Mouse (Mus musculus) ES-E14 (cell line): ENCODE data around the gene Bag6. TPM values are rescaled to one million over a fixed set of nuclear protein-coding genes. Genes with fewer than 3 reads are reported as not detected.

Source experiments
- DNase-seq: peaks from one replicate; pipeline ENCODE4 v3.0.0-alpha.2; 2013; ENCODE audit warnings: low read depth, low spot score
- H3K27ac ChIP-seq: 2 replicates; pipeline ENCODE4 v1.5.1; 2012; ENCODE audit warnings: low read depth, mild to moderate bottlenecking, low read length, moderate library complexity, mixed read lengths; ENCODE audit not compliant: poor library complexity, insufficient read depth, severe bottlenecking
- H3K36me3 ChIP-seq: 2 replicates; pipeline ENCODE4 v1.6.1; 2012; ENCODE audit warnings: mild to moderate bottlenecking, low read length, moderate library complexity, mixed read lengths; ENCODE audit not compliant: control insufficient read depth, poor library complexity, insufficient read depth, severe bottlenecking
- H3K4me1 ChIP-seq, 2 experiments: fragments of 150-350 bp in 1 of 2; sonication (generic) in 1 of 2; 2 replicates each; pipeline ENCODE4 v1.6.1; 2012; ENCODE audit warnings: low read length in 2 of 2, mild to moderate bottlenecking in 1 of 2, mixed read lengths in 1 of 2; ENCODE audit not compliant: control insufficient read depth in 2 of 2, insufficient read depth in 2 of 2, poor library complexity in 1 of 2
- H3K4me3 ChIP-seq, 2 experiments: fragments of 150-350 bp in 1 of 2; sonication (generic) in 1 of 2; 2 replicates each; pipeline ENCODE4 v1.5.1; 2012; ENCODE audit warnings: low read length in 2 of 2, low read depth in 1 of 2, mild to moderate bottlenecking in 1 of 2, mixed read lengths in 1 of 2; ENCODE audit not compliant: insufficient read depth in 1 of 2, poor library complexity in 1 of 2, severe bottlenecking in 1 of 2
- H3K9ac ChIP-seq: 2 replicates; pipeline ENCODE4 v1.6.1; 2012; ENCODE audit warnings: low read depth, mild to moderate bottlenecking, low read length, mixed read lengths; ENCODE audit not compliant: poor library complexity, insufficient read depth, severe bottlenecking
- H3K9me3 ChIP-seq: fragments of 150-350 bp; sonication (generic); 2 replicates; pipeline ENCODE4 v1.6.1; 2012; ENCODE audit warnings: low read depth, mild to moderate bottlenecking, low read length; ENCODE audit not compliant: control insufficient read depth, insufficient read depth
- CHD2 ChIP-seq: IDR thresholded peaks from 2 replicates; pipeline ENCODE4 v1.6.1; 2014; ENCODE audit warnings: mild to moderate bottlenecking, low read depth, low read length, inconsistent platforms
- HCFC1 ChIP-seq: IDR thresholded peaks from 2 replicates; pipeline ENCODE4 v1.6.1; 2012; ENCODE audit warnings: low read length, inconsistent platforms, borderline replicate concordance; ENCODE audit not compliant: insufficient read depth
- MAFK ChIP-seq: IDR thresholded peaks from 2 replicates; pipeline ENCODE4 v1.6.1; 2014; ENCODE audit warnings: mild to moderate bottlenecking, low read depth, low read length, inconsistent platforms; ENCODE audit not compliant: insufficient read depth
- ZC3H11A ChIP-seq: IDR thresholded peaks from 2 replicates; pipeline ENCODE4 v1.6.1; 2012; ENCODE audit warnings: low read depth, mild to moderate bottlenecking, inconsistent platforms, low read length, borderline replicate concordance
- ZNF384 ChIP-seq: IDR thresholded peaks from 2 replicates; pipeline ENCODE4 v1.6.1; 2012; ENCODE audit warnings: low read depth, low read length, inconsistent platforms
- in situ Hi-C, 2 experiments: fragments of 600-800 bp; cut with MboI; formaldehyde crosslinking; loops; one replicate each; pipeline ENCODE4 v1.15.1; 2025; ENCODE audit warnings: low sequenced_read_pairs in 2 of 2, inconsistent platforms in 1 of 2; ENCODE audit not compliant: unreplicated experiment in 2 of 2
- total RNA-seq: library from RNA; depleted of rRNA; stranded (reverse); fragments of 300-350 nt; gene quantifications from 2 replicates; pipeline ENCODE4 v1.2.3, GENCODE M21; 2012

Bag6 gene
- total RNA-seq, 1 experiment = 208 TPM

GRCm38 (mm10) chr17:35189186-35189585, 54.2 kb downstream of the Bag6 start:
- no peak for DNase-seq
- 0 out of 2 replicates have a peak overlapping the region, but pooled peaks have one; percentile 18 for H3K27ac ChIP-seq
- H3K36me3 ChIP-seq = no peaks in the 10 kb centered on the region
- H3K9me3 ChIP-seq = no peaks in the 10 kb centered on the region
- in situ Hi-C loops = no loop called here
- H3K4me1 ChIP-seq = peaks cover 7 to 32% of the 10 kb centered on the region in 2 experiments
- no peak overlapping the region for H3K4me3 ChIP-seq
- no peak overlapping the region for H3K9ac ChIP-seq
- TF ChIP-seq MAFK (no peak), CHD2 (no peak), ZC3H11A (no peak), ZNF384 (no peak), HCFC1 (no peak)

DNA sequence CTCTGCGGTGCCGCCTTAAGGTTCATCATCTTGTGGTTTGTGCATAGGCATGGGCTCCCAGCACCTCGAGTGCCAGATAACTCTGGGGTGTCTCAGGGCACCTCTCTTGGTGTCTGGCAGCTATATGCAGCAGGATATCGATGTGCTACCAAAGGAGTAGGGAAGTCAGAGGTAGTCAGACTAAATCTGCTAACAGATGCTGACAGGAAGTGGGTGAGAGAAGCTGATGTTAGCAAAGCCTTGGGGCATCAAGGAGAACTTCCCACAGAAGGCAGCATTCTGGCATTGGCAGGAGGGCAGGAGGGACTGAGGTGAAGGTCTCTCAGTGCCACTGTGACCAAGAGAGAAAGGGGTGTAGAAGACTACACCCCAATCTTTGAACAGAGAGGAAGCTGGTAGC, 55.1 kb downstream of the Bag6 start:
- no peak for DNase-seq
- Histone ChIP-seq H3K9ac (no peak overlapping the region), H3K27ac (no peak overlapping the region), H3K36me3 (no peaks in the 10 kb centered on the region), H3K4me1 (peaks cover 7 to 26% of the 10 kb centered on the region in 2 experiments), H3K4me3 (no peak overlapping the region), H3K9me3 (no peaks in the 10 kb centered on the region)
- in situ Hi-C loops = no loop called here
- TF ChIP-seq HCFC1 = no peak
- TF ChIP-seq MAFK = no peak
- TF ChIP-seq ZNF384 = no peak
- TF ChIP-seq CHD2 = no peak
- TF ChIP-seq ZC3H11A = no peak

GRCm38 (mm10) chr17:35191723-35192122, 56.7 kb downstream of the Bag6 start:
- no peak for DNase-seq
- Histone ChIP-seq H3K9ac (no peak overlapping the region), H3K36me3 (no peaks in the 10 kb centered on the region), H3K4me1 (peaks cover 4 to 20% of the 10 kb centered on the region in 2 experiments), H3K4me3 (no peak overlapping the region), H3K9me3 (no peaks in the 10 kb centered on the region), H3K27ac (no peak overlapping the region)
- TF ChIP-seq HCFC1 (no peak), ZNF384 (no peak), CHD2 (no peak), ZC3H11A (no peak), MAFK (no peak)
- in situ Hi-C loops = no loop called here

DNA sequence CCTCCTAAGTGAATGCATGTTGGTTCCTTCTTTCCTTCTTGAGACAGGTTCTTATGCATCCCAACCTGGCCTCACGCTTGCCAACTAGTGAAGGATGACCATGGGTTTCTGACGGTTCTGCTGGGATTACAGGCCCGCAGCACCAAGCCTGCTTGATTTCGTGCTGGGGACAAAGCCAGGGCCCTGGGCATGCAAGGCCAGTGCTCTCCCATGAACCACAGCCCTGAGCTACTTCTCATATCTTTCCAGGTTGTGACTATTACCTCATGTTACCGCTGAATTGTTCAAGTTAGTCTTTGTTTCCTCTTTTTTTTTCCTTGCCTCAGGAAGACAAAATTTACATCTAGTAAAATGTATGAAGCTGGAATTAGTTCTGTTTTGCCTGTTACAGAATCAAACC, 57.9 kb downstream of the Bag6 start:
- H3K4me3 ChIP-seq = no peak overlapping the region
- in situ Hi-C loops = no loop called here
- no peak for DNase-seq
- no peak overlapping the region for H3K9ac ChIP-seq
- TF ChIP-seq ZNF384 (no peak), CHD2 (no peak), HCFC1 (no peak), ZC3H11A (no peak), MAFK (no peak)
- H3K4me1 ChIP-seq = peaks cover 3 to 14% of the 10 kb centered on the region in 2 experiments
- no peaks in the 10 kb centered on the region for H3K36me3 ChIP-seq
- H3K9me3 ChIP-seq = no peaks in the 10 kb centered on the region
- no peak overlapping the region for H3K27ac ChIP-seq
